Mouse (Mus musculus) ovary, postnatal 10 days (tissue): ENCODE results near the gene Gtf2f2.
"Not testable (repeated sequence)": the region's sequence is repeated elsewhere in the genome, so short reads cannot be mapped to it uniquely, and the experiment has no call there.

Experiments used
- DNase-seq: peaks from one replicate; pipeline ENCODE4 v3.0.0; 2022; ENCODE audit warnings: low spot score

Gtf2f2 gene

GRCm38 (mm10) chr14:75912665-75913064, 98.0 kb downstream of the Gtf2f2 start:
- DNase-seq: no peak

DNA sequence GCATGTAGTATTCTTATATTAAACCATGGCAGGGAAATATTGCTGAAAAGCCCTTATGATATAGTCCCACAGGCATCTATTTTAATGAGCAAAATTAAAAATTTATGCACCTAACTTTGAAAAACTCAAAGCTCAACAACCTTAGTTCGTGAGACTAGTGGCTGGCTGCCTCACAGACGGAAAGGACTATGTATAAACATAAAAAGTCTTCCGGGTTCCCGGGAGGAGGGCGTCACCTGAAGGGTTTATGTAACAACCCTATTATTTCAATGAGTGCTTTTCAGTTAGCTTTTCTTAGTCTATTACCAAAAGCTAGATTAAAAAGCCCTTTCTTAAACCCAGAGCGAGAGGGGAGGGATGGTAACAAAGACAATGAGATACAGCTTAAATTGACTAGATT, 98.7 kb downstream of the Gtf2f2 start:
- DNase-seq: no peak

DNA sequence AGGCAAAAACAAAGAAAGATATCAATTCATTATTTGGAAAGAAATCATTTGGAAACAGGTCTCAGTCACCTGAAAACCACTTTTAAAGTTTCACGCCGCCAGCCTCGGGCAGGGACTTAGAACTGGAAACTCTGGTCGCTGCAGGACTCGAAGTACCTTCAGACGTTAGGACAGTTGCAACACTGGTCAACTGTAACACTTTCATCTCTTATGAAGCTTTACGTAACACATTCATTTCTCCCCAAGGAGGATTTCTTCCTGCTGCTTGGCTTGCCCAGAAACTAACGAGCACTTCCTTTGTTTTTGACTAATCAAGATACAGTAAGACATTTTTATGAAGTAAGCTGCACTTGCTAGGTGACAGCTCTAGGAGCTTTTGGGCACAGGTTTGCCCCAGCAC, 103.7 kb downstream of the Gtf2f2 start:
- no peak for DNase-seq

DNA sequence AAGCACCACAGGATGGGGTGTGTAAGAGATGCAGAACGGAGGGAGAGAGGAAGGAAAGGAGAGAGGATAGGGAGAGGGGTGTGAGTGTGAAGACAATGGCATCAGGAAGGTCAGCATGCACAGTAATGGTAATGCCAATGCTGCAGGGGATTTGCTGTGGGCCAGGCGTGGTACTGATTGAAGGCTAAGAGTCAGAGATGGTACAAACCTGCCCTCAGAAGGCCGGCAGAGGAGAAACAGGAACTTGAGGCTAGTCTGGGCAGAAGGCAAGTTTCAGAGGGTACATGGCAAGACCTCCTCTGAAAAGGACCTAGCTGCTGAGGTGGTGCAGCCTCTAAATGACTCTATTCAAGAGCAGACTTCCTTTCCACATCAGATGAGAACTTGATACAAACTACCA, 105.7 kb downstream of the Gtf2f2 start:
- DNase-seq: no peak

DNA sequence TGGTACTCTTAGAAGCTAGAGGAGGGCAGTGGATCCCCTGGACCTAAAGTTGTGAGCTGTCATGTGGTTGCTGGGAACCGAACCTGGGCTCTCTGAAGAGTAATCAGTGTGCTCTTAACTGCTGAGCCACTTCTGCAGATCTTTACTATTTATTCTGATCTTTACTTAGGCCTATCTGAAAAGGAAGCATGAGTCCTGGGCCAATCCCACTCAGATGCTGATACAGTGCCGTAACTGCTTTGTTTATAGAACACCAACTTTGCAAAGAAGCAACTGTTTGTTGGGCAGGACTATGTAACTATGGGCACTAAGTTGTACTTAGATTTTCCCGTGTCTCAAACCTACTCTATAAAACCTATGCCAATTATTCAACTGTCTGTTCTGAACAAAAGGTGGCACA, 107.5 kb downstream of the Gtf2f2 start:
- no peak for DNase-seq

DNA sequence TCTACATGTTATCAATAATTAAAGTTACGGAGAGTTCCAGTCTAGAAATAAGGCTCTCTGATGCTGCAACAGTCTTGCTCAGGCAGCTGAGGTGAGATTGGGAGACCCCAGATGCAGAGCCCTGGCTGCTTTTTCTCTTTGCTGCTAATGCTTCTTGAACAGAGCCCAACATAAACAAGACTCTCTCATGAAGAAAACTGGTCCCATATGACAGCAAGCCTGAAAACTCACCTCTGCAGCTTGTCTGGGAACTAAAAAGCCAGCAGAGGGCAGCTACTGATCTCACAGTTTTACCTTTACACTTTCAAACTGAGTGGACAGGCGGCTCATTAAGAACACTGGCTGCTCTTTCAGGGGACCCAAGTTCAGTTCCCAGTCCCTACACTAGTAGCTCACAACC, 108.7 kb downstream of the Gtf2f2 start:
- no peak for DNase-seq

DNA sequence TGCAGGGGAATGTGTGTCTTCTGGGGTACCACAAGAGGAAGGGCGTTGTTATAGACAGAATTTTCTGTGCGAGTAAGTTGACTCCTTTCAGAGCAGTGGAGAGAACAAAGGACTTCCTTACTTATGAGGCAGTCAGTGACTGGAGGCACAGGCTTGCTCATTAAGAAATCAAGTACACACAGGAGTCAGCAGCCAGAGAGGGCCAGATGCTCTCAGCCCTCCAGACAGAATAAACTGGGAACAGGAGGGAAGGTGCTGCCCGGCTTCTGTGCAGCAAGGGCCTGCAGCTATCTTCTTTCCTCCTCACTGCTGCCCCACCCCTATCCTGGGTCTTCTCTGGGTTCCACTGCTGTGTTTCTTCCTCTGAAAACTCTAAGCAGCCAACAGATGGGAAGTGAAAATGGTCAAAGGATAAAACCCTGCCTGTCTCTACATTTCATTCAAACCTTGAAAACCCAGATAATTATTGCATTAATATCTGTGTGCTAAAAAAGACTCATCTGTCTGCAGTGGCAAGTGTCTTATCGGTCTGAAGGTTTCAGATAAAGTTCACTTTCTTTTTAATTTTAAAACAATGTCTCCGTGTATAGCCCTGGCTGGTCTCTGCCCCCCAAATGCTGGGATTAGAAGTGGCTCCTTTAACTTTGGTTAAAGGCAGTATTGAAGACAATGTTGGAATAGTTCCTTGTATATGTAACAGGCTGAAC, 109.7 kb downstream of the Gtf2f2 start:
- no peak for DNase-seq

DNA sequence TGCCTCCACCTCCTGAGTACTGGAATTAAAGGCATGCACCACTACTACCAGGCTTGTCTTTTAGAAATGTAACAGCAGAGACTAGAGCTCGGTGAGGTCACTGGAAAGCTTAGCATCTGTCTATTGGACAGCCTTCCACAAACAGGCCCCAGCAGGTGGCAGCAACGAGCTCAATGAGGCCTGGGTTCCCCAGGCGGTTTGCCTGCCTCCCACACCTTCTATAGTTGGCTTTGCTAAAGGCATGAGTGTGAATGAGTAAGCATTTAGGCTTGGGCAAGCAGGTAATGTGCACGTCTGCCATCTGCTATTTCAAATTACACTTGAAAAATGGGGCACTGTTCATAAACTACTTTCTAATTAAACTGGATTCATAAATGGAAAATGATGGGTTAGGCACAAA, 111.1 kb downstream of the Gtf2f2 start:
- peak; percentile 68 for DNase-seq

GRCm38 (mm10) chr14:75892118-75892517, 118.5 kb downstream of the Gtf2f2 start:
- no peak for DNase-seq

GRCm38 (mm10) chr14:75883873-75884272, 126.8 kb downstream of the Gtf2f2 start:
- DNase-seq: no peak

GRCm38 (mm10) chr14:75883330-75883729, 127.3 kb downstream of the Gtf2f2 start:
- DNase-seq: no peak

GRCm38 (mm10) chr14:75881856-75882255, 128.8 kb downstream of the Gtf2f2 start:
- no peak for DNase-seq

DNA sequence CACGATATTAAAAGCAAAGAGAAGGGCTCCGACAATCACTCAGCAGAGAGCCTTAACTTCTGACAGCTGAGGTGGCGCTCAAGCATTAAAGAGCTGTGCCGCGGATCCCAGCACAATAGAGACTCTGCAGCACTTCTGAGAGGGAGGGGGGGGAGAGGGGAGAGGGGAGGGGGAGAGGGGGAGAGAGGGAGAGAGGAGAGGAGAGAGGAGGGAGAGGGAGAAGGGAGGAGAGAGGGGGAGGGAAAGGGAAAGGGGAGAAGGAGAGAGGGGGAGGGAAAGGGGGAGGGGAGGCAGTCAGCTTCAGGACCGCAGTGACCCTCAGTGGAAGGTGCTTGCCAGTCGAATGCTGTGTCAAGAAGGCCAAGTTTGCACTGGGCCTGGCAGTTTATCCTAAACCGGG, 131.7 kb downstream of the Gtf2f2 start:
- DNase-seq: no peak

DNA sequence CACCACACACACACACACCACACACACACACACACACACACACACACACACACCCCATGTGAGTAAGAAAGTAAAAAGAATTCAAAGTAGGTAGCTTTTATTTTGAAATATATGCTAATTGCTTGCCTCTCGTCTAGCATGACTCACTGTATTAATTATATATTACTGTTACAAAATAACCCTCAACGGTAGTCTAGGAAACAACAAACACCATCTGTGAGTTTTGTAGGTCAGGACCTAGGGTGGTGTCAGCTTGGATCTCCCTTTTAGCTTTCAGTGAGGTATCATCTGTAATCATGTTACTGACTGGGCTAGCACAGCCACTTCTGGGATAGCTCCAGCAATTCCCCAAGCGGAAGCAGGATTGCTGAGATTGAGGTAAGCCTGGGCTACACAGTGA, 133.4 kb downstream of the Gtf2f2 start:
- no peak for DNase-seq

DNA sequence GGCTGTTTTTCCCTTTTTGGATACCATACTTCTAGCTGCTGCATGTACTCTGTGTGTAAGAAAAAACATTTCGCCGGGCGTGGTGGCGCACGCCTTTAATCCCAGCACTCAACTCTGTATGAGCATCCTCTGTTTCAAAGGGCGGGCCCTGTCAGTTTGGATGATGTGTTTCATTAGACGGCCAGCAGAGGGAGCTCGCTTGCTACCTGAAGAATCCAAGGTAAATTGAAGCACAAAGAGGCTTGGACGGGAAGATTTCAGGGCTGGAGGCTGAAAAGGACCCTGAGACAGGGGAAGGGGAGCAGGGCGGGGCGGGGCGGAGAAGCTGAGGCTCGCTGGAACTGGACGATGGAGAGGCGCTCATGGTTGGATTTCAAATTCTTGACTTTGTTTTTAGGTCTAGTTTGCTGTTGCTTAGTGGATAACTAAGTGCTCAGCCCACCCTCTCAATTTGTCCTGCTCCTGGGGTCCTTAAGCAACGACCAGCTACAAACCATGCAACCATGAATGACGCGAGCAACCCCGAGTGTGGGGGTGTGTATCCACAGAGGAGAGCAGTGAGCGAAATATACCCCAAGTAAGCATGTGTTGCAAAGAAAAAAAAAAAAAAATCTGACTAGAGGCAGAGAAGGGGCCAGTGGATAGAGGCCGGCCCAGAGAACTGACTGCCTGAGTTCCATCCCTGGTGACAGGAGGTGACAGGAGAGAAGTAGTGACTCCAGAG, 134.2 kb downstream of the Gtf2f2 start:
- DNase-seq: peak; percentile 52

GRCm38 (mm10) chr14:75873612-75874011, 137.1 kb downstream of the Gtf2f2 start:
- no peak for DNase-seq

DNA sequence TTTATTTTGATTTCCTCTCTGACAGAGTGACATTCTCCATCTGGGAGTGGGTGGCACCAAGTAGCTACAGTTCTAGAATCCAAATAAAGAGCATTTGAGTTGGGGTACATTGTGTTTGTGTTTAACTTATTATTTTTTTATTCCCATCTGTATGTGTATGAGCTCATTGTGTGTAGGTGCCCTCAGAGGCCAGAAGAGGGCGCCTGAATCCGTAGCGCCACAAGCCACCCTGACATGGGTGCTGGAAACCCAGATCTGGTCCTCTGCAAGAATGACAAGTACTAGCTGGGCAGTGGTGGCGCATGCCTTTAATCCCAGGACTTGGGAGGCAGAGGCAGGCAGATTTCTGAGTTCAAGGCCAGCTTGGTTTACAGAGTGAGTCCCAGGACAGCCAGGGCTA, 138.9 kb downstream of the Gtf2f2 start:
- no peak for DNase-seq

DNA sequence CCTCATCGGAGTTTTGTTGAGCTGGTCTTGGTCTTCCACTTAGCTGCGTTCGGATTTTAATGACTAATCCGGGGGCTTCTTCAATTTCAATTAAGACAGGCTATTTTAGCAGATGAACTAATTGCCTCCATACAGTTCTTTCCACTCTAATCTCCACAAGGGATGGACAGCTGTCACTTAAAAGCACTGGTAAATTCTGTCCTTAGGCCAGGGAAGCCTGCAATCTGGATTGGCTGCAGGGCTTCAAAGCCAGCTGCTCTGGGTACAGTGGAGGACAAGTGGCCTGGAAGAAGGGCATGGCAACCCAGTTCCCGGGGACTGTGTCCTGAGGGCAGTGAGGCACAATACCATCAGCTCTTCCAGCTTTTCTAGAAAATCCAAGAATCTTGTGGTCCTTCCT, 139.6 kb downstream of the Gtf2f2 start:
- DNase-seq: no peak

DNA sequence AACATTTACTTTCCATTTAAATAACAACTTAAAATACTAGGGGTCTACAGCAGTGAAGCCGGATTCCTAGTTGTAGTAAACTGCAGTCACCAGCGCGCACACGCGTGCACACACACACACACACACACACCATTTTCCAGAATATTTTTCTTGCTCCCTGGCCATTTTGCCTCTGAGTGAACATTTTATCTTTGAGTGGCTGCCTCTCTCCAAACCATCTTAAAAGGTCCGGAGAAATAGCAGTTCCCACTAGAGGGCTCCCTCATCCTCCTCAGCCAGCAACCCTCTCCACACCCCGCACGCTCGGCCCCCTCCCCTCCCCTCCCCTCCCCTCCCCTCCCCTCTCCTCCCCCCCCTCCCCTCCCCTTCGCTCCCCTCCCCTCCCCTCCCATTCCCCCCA, 140.0 kb downstream of the Gtf2f2 start:
- no peak for DNase-seq

DNA sequence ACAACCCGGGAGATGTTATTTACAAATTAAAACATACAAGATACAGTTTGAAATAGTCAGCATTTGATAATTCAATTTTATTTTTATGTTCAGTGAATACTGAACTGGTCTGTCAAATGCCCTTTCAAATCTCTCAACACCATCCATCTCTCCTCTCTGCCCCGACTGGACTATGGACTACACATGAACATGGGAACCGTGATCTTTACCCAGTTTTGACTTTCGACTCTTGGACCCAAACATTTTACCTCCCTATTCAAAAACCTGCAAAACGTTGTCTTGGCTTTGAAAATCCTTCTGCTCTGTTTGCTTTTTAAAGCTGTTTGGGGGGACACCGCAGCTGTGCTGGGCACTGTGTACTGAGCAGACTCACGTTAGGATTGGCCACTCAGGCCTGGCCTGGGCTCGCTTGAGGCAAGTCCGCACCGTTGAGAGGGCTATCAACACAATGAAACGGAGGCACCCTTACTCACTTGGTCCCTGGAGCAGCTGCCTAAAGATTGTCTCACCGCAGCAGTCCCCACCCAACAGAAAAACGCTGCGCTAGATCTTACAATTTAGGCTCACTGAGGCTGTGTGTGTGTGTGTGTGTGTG, 140.8 kb downstream of the Gtf2f2 start:
- DNase-seq: no peak

DNA sequence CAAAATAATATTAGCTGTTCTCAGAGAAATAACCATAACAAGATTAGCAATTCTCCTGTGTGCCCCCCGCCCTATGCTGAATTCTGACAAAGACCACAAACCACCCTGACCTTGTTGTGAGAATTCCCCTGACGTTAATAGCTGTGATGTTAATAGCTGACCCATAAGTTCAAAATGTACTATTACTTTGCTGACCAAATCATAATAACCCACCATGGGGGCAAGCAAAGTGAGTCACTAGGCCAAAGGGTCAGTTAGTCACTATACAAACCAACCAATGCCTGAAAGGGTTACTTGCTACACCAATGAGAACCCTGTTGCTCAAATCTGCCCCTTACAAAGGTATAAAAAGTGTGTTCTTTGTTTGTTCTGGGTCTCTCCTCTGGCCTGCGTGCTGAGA, 142.6 kb downstream of the Gtf2f2 start:
- DNase-seq: not testable (repeated sequence)

GRCm38 (mm10) chr14:75866706-75867333, 143.8 kb downstream of the Gtf2f2 start:
- DNase-seq: no peak
